Mouse (Mus musculus): ENCODE data around the gene Tdrd6.

The Tdrd6 gene

GRCm38 (mm10) chr17:43629496-43630426 is at the start of gene Tdrd6:
Tdrd6 (minus strand) TSS chr17:43630299.
- DNase-seq = no peak

- peak; percentile 24 to 27 for DNase-seq
These were observed 47.2 kb upstream of the Tdrd6 start for GRCm38 (mm10) chr17:43677317-43677716.

- DNase-seq = peak; percentile 7 to 12
These were observed 46.1 kb upstream of the Tdrd6 start for GRCm38 (mm10) chr17:43676241-43676640.

- no peak for DNase-seq
These were observed 45.1 kb upstream of the Tdrd6 start for GRCm38 (mm10) chr17:43675228-43675627.

GRCm38 (mm10) chr17:43671907-43672306 is 41.8 kb upstream of the Tdrd6 start:
- no peak for DNase-seq

- DNase-seq = no peak
These were observed 39.1 kb upstream of the Tdrd6 start for GRCm38 (mm10) chr17:43669145-43669695.

GRCm38 (mm10) chr17:43667290-43667843 is 37.3 kb upstream of the Tdrd6 start, which contains the start of gene Cyp39a1:
Cyp39a1 (plus strand) TSS chr17:43667425.
- no peak for DNase-seq

- DNase-seq = peak; percentile 88 to 89
These were observed 36.6 kb upstream of the Tdrd6 start, which contains the start of gene Slc25a27 for GRCm38 (mm10) chr17:43666576-43667289. Slc25a27 (minus strand) TSS chr17:43667214.

GRCm38 (mm10) chr17:43651314-43652046 is 21.4 kb upstream of the Tdrd6 start:
- no peak for DNase-seq

- DNase-seq = peak; percentile 52 to 54
These were observed 19.7 kb upstream of the Tdrd6 start for GRCm38 (mm10) chr17:43649641-43650436.

GRCm38 (mm10) chr17:43646925-43647324 is 16.8 kb upstream of the Tdrd6 start:
- DNase-seq = no peak

- no peak for DNase-seq
These were observed 15.0 kb upstream of the Tdrd6 start for GRCm38 (mm10) chr17:43645136-43645535.

GRCm38 (mm10) chr17:43644375-43644774 is 14.3 kb upstream of the Tdrd6 start:
- DNase-seq = no peak

- DNase-seq = no peak
These were observed 13.1 kb upstream of the Tdrd6 start for GRCm38 (mm10) chr17:43643191-43643590.

GRCm38 (mm10) chr17:43640825-43641224 is 10.7 kb upstream of the Tdrd6 start:
- DNase-seq = peak in 1 of 2 experiments; percentile 3

GRCm38 (mm10) chr17:43637146-43637545 is 7.0 kb upstream of the Tdrd6 start:
- DNase-seq = no peak

GRCm38 (mm10) chr17:43630427-43630760 is 295 bp upstream of the Tdrd6 start:
- DNase-seq = no peak

- DNase-seq = no peak
These were observed 1.0 kb downstream of the Tdrd6 start for GRCm38 (mm10) chr17:43629026-43629495.

GRCm38 (mm10) chr17:43628246-43628645 is 1.9 kb downstream of the Tdrd6 start:
- DNase-seq = no peak

- no peak for DNase-seq
These were observed 8.0 kb downstream of the Tdrd6 start for GRCm38 (mm10) chr17:43622076-43622475.

- no peak for DNase-seq
These were observed 10.9 kb downstream of the Tdrd6 start for GRCm38 (mm10) chr17:43619156-43619555.

All from B cell, adult 2 months (primary cell).